Mouse (Mus musculus) olfactory bulb, adult 2 months (tissue): ENCODE measurements around the gene Mlx. TPM values are rescaled to one million over a fixed set of nuclear protein-coding genes. Genes with fewer than 3 reads are reported as not detected.

Experiments
- H3K27ac ChIP-seq: fragments of 200-500 bp; 2 replicates; pipeline ENCODE4 v1.5.1; 2012; ENCODE audit warnings: low read depth, low read length; ENCODE audit not compliant: insufficient read depth
- H3K4me1 ChIP-seq: fragments of 200-500 bp; 2 replicates; pipeline ENCODE4 v1.6.1; 2012; ENCODE audit warnings: low read length; ENCODE audit not compliant: control insufficient read depth, insufficient read depth
- H3K4me3 ChIP-seq: fragments of 200-500 bp; 2 replicates; pipeline ENCODE4 v1.5.1; 2012; ENCODE audit warnings: mild to moderate bottlenecking, low read depth, low read length, moderate library complexity; ENCODE audit not compliant: insufficient read depth
- CTCF ChIP-seq: fragments of 200-500 bp; IDR thresholded peaks from 2 replicates; pipeline ENCODE4 v1.5.1; 2012; ENCODE audit warnings: low read depth, mild to moderate bottlenecking, low read length, moderate library complexity; ENCODE audit not compliant: insufficient read depth
- POLR2A ChIP-seq: fragments of 200-500 bp; IDR thresholded peaks from 2 replicates; pipeline ENCODE4 v1.6.1; 2012; ENCODE audit warnings: mild to moderate bottlenecking, low read depth, low read length, moderate library complexity; ENCODE audit not compliant: insufficient read depth
- WGBS: fragments of 180-500 bp; shearing (Covaris S2); methylation state at CpG from one replicate; pipeline ENCODE4 v1.1.7; 2018; 5-methylcytosine and 5-hydroxymethylcytosine counted together
- polyA plus RNA-seq: library from polyadenylated mRNA; stranded (reverse); fragments of >200 nt; gene quantifications from 2 replicates; pipeline ENCODE4 v1.2.4, GENCODE M21; 2012; ENCODE audit warnings: low replicate concordance; ENCODE audit not compliant: missing spikeins, insufficient read depth, insufficient read length

Mlx gene
- polyA plus RNA-seq, 1 experiment = not detected

DNA sequence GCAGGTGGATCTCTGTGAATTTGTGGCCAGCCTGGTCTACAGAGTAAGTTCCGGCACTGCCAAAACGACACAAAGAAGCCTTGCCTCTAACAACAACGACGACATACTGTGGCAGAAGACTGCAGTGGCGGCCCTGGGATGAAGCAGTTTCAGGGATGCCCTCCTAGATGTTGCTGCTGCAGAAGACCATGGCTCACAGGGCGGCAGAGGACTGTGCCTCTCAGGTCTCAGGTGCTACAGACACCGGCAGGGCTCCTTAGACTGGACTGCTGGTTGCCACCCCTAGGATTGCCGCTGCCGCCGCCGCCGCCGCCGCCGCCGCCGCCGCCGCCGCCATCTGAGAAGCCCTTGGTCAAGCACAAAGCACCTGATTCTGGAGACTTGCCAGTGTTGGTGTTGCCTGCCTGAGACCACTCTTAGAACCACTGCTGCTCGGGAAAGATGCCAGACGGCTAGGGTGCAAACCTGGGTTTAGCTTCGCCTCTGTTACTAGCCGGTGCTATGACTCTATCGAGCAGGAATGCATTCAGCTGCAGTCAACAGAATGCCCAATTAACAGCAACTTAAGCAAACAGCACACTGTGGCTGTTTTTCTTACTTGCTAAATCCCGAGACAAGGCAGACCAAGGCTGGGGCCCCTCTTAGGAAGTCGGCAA, 53.2 kb downstream of the Mlx start:
- 12% methylated on average over 27 of the region's 27 CpGs for WGBS
- Histone ChIP-seq H3K4me1 (peaks cover 11% of the 10 kb centered on the region), H3K27ac (no peak overlapping the region), H3K4me3 (peak overlapping the region; percentile 42)
- TF ChIP-seq CTCF (no peak), POLR2A (no peak)

DNA sequence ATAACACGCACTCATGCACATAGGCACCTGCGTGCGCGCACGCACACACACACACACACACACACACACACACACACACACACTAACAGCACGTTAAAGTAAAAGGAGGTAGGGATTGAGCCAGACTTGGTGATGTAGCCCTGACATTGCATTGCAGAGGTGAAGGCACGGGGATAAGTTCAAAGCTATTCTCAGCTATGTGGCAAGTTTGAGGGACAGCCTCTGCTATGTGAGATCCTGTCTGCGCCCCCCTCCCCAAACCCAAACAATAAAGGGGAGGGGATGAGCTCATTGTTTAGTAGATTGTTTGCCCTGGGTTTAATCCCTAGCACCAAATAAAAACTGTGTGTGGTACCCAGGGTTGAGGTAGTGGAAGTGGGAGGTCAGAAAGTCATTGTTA, 54.0 kb downstream of the Mlx start:
- H3K4me3 ChIP-seq = no peak overlapping the region
- no peak overlapping the region for H3K27ac ChIP-seq
- WGBS = 84% methylated on average over 8 of the region's 8 CpGs
- TF ChIP-seq POLR2A = no peak
- no peak for TF ChIP-seq CTCF
- H3K4me1 ChIP-seq = peaks cover 11% of the 10 kb centered on the region

Other genes with a start within 250 kb of the Mlx start
- gene Stat5b, start 236.6 kb upstream of the Mlx start, polyA plus RNA-seq = 121 TPM in 1 of 2 replicates, not detected in the other
- gene Stat5a, start 227.9 kb upstream of the Mlx start, polyA plus RNA-seq = not detected in 2 replicates
- not detected in 2 replicates for gene Stat3, start 147.7 kb upstream of the Mlx start, polyA plus RNA-seq
- not detected in 2 replicates for gene Cavin1, start 116.4 kb upstream of the Mlx start, polyA plus RNA-seq
- 524 TPM in 1 of 2 replicates, not detected in the other for gene Atp6v0a1, start 77.8 kb upstream of the Mlx start, polyA plus RNA-seq
- not detected in 2 replicates for gene Naglu, start 17.3 kb upstream of the Mlx start, polyA plus RNA-seq
- not detected in 2 replicates for gene Hsd17b1, start 8.9 kb upstream of the Mlx start, polyA plus RNA-seq
- gene Coasy, start 4.7 kb upstream of the Mlx start, polyA plus RNA-seq = not detected in 2 replicates
- gene Psmc3ip, start 8.2 kb downstream of the Mlx start, polyA plus RNA-seq = not detected in 2 replicates
- not detected in 2 replicates for gene Retreg3, start 32.6 kb downstream of the Mlx start, polyA plus RNA-seq
- gene Tubg1, start 32.7 kb downstream of the Mlx start, polyA plus RNA-seq = not detected in 2 replicates
- gene Tubg2, start 68.6 kb downstream of the Mlx start, polyA plus RNA-seq = not detected in 2 replicates
- gene Cntnap1, start 83.2 kb downstream of the Mlx start, polyA plus RNA-seq = not detected in 2 replicates
- not detected in 2 replicates for gene Plekhh3, start 84.1 kb downstream of the Mlx start, polyA plus RNA-seq
- gene Ccr10, start 88.2 kb downstream of the Mlx start, polyA plus RNA-seq = not detected in 2 replicates
- gene Ezh1, start 139.2 kb downstream of the Mlx start, polyA plus RNA-seq = not detected in 2 replicates
- gene Ramp2, start 158.8 kb downstream of the Mlx start, polyA plus RNA-seq = not detected in 2 replicates
- not detected in 2 replicates for gene Vps25, start 166.4 kb downstream of the Mlx start, polyA plus RNA-seq
- not detected in 2 replicates for gene Wnk4, start 173.3 kb downstream of the Mlx start, polyA plus RNA-seq
- gene Cntd1, start 191.7 kb downstream of the Mlx start, polyA plus RNA-seq = not detected in 2 replicates
- gene Coa3, start 191.8 kb downstream of the Mlx start, polyA plus RNA-seq = not detected in 2 replicates
- gene Becn1, start 215.0 kb downstream of the Mlx start, polyA plus RNA-seq = not detected in 2 replicates
- gene Psme3, start 228.9 kb downstream of the Mlx start, polyA plus RNA-seq = 706 TPM in 1 of 2 replicates, not detected in the other
- gene Aoc2, start 237.8 kb downstream of the Mlx start, polyA plus RNA-seq = not detected in 2 replicates
- not detected in 2 replicates for gene Aoc3, start 243.3 kb downstream of the Mlx start, polyA plus RNA-seq